Mouse (Mus musculus) thymus, adult 18-20 months (tissue): ENCODE measurements around the gene Prph.
"Not testable (repeated sequence)": the region's sequence is repeated elsewhere in the genome, so short reads cannot be mapped to it uniquely, and the experiment has no call there.

ENCODE experiments used
- DNase-seq, 2 experiments: peaks; one replicate each; pipeline ENCODE4 v3.0.0; 2022; ENCODE audit warnings: mixed read lengths in 2 of 2

Gene Prph

DNA sequence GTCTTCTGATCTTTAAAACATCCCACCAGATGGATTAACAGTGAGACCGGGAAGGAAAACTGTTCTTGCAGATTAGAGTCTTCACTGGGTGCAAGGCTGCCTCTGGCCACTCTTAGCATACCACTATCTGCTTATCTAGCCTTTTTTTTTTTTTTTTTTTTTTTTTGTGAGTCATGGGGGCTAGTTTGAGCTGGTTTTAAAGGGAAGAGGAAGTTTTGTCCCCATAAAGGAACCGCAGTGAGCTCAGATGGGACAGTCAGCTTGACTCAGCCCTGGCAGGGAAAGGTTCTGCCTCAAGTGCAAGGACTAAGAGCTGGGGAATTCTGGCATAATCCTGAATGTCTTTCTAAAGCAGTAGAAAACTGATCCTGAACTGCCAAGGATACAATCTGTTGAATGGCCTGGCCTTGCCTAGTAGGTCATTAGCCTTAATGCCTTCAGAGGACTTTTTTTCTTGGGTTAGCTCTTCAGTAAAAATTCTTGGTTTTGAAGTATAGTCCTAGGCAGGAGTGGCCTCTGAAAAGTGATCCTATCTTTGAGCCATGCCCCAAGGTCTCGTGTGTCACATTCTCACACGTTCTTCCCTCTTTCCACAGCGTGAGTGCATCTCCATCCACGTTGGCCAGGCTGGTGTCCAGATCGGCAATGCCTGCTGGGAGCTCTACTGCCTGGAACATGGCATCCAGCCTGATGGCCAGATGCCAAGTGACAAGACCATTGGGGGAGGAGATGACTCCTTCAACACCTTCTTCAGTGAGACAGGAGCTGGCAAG, 21.3 kb upstream of the Prph start:
- no peak for DNase-seq

DNA sequence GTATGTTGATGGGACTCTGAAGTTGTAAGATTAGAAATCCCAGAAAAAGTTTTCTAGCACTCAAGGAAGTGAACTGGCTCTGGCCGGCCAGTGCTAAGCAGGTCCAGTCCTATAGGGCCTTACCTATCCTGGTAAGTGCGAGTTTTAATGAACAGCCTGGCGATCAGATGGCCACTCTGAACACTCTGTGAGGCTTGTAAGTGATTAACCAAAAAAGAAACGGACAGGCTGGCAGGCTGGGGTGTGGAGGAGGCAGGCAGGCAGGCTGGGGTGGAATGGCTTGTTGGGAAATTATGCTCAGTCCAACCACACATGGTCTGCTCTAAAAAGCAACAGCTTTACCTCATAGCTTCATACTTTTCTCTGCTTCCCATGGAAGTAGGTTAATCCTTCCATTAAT, 19.5 kb upstream of the Prph start:
- DNase-seq, result no peak

- DNase-seq, result no peak
Observed at GRCm38 (mm10) chr15:99036249-99036905, 18.6 kb upstream of the Prph start.

- no peak for DNase-seq
Observed at GRCm38 (mm10) chr15:99038025-99038424, 16.9 kb upstream of the Prph start.

GRCm38 (mm10) chr15:99038797-99039196, 16.2 kb upstream of the Prph start:
- no peak for DNase-seq

- no peak for DNase-seq
Observed at GRCm38 (mm10) chr15:99039306-99039705, 15.7 kb upstream of the Prph start.

DNA sequence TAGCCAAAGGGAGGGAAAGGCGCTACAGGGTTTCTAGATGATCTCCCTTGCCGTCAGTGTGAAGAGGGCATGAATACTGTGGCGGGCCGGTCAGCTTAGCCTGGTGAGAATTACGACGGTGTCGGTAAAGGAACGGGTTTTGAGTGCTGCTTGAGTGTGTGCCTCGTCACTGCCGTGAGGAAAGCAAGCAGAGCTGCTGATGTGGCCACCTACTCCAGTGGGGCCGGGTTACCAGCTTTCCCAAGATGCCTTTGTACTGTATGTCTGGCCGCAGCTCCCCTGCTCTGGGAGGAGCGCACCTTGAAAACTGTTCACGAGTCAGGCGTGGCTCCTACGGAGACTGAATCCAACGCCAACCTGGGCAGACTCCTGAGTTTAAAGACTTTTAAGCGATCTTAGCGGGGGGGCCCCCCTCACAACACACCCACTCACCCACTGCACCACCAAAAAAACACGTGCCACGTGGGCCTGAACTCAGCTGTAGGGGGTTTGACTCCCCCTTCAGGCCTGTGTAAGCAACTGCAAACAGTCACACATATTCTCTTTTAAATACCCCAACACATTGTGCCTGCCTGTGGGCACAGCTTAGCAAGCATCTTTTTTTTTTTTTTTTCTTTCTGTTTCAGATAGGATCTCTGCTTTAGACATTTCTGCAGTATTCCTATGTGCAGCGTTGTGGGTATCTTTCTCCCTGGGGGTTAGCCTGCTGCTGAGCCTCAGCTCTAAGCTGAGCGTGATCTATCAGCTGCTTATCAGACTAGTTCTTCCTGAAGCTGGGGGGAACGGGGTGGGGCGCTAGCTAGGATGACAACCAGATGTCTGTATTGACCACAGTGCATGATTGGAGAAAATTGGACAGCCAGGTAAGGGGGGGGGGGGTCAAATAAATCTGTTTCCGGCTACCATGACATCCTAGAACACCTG, 14.7 kb upstream of the Prph start:
- DNase-seq, result no peak

GRCm38 (mm10) chr15:99040920-99041856, 13.8 kb upstream of the Prph start:
- no peak for DNase-seq

DNA sequence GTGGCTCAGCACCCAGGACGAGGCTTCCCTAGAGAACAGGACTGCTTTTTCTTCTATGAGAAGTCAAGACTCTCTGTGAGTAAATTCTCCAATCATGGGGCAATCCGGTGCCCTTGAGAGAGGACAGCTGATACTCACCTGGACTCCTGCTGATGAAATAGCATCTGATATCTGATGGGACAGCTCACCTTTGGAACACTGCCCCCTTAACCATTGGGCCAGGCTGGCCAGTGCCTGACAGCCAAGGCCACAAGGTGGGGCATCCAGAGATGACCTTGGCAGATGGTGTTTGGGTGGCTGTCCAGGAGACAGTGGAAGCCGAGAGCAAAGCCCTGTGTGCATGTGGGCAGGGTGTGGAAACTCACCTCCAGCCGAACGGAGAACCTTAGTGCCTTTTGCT, 12.6 kb upstream of the Prph start:
- no peak for DNase-seq

- DNase-seq, result no peak
Observed at GRCm38 (mm10) chr15:99044854-99045253, 10.1 kb upstream of the Prph start.

- DNase-seq, result not testable (repeated sequence)
Observed at GRCm38 (mm10) chr15:99045734-99046133, 9.2 kb upstream of the Prph start.

- DNase-seq, result no peak
Observed at GRCm38 (mm10) chr15:99049473-99050253, 5.3 kb upstream of the Prph start.

DNA sequence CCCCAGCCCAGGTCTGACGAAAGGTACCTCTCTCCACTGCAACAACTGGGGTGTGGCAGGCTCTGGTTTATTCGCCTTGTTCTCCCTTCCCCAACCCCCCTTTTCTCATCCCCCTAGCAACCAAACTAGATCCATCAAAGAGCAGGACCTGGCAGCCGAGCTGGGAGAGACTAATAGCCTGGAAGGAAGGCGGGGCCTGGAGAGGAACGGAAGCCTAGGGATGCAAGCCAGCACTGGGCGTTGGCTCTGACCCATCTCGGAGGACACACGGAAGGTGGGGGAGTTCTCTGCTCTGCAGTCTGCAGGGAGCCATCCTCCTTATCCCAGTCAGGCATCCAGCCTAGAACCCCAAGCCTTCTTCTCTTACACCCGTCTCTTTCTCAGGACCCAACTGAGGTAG, 1.6 kb upstream of the Prph start:
- no peak for DNase-seq

DNA sequence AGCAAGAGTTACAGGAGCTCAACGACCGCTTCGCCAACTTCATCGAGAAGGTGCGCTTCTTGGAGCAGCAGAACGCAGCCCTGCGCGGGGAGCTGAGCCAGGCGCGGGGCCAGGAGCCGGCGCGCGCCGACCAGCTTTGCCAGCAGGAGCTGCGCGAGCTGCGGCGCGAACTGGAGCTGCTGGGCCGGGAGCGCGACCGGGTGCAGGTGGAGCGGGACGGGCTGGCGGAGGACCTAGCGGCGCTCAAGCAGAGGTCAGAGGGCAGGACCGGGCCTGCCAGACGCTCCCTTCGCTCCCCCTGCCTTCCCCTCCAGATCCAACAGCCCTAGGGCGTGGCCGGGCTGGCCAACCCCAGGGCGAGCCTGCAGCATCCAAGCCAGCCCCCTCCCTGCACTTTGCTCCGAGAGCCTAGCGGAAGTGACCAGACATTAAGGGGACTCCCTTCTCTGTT, 562 bp downstream of the Prph start:
- no peak for DNase-seq

DNA sequence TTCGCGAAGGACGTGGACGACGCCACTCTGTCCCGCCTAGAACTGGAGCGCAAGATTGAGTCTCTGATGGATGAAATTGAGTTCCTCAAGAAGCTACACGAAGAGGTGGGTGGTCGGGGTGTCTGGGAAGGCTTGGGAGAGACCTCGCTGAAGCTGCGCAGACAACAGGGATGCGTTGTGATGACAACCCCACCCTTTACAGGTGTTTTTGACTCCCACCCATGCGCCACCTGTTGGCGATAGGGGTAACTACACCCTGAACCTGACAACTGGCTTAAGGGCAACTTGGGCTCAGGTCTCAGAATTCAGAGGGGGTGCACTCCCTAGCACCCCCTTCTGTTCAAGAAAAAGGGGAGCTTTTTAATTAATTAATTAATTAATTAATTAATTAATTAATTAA, 1.4 kb downstream of the Prph start:
- peak in 1 of 2 experiments; percentile 17 for DNase-seq

- no peak for DNase-seq
Observed at GRCm38 (mm10) chr15:99065557-99066165, 10.7 kb downstream of the Prph start.

DNA sequence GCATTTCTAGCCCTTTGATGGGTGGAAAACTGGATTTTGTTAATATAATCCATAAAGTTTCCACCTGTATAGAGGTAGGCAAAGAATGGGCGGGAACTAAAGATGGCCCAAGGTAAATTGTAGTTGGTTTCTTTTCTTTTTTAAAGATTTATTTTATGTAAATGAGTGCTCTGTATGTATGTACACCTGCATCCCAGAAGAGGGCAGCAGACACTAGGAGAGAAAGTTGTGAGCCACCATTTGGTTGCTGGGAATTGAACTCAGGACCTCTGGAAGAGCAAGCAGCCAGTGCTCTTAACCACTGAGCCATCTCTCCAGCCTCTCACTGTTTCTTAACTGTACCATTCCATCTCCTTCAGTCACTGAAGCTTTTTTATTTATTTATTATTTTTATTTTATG, 17.0 kb downstream of the Prph start:
- DNase-seq, result no peak

DNA sequence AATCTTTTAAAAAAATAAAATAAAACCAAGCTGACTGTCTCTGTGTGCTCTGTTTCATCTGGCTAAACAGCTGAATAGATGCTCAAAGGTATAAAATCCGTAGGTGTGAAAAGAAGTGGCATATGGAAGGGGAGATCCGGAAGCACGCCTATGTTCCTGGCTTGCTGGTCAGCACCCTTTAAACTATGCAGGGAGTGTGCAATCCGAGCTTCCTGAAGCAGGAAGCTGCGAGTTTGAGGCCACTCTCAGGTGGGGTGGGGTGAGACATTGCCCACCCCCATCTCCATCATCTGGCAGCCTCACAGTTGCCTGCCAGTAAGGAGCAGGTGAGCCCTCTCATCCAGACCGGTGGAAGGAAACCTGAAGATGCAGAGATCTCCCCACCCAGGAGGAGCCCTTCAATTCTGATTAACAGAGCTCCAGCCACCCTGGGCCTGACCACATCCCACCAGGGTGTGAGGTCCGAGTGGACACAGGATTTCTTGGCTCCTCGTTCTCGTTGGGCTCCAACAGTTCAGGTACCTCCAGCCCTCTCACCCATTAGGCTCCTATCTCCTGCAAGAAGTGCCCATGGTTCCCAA, 19.1 kb downstream of the Prph start, which contains the start of gene Troap:
TSS of gene Troap (plus strand) at position 557 of the 581 bp plus-strand sequence.
- DNase-seq, result no peak

- peak; percentile 90 to 91 for DNase-seq
Observed at GRCm38 (mm10) chr15:99074600-99075333, 19.8 kb downstream of the Prph start.

- not testable (repeated sequence) for DNase-seq
Observed at GRCm38 (mm10) chr15:99076011-99076410, 21.0 kb downstream of the Prph start.
